Mouse (Mus musculus) Muller cell, postnatal 12 days (primary cell): Measurements from ENCODE around the gene Nenf.

Experiments
- DNase-seq: peaks from one replicate; pipeline ENCODE4 v3.0.0-alpha.2; 2015; ENCODE audit errors: inconsistent ontology term

The Nenf gene

GRCm38 (mm10) chr1:191323381-191323780, 5.4 kb upstream of the Nenf start:
- DNase-seq = no peak

DNA sequence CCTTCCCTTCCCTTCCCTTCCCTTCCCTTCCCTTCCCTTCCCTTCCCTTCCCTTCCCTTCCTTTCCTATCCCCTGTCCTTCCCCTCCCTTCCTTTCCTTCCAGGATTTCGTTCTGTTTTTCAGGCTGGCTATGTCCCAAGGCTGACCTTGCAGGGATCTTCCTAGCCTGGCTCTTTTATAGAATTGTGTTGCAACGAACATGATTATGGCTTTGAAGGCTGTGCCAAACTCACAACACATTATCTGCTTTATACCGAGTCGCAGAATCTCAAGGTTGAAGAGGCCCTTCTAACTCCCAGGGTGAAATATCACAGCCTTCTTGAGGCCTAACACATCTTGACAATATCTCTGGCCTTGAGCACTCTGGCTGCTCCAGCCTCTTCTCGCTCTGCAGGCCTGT, 692 bp upstream of the Nenf start:
- DNase-seq = no peak

DNA sequence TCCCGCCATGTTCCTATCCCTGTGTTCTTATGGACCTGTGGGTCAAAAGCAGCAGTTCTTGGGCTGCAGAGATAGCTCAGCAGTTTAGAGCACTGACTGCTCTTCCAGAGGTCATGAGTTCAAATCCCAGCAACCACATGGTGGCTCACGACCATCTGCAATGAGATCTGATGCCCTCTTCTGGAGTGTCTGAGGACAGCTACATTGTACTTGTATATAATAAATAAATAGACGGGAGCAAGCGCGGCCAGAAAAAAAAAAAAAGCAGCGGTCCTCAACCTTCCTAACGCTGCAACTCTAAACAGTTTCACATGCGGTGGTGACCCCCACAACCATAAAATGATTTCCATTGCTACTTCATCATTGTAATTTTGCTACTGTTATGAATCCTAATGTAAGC, 1.2 kb downstream of the Nenf start:
- no peak for DNase-seq

DNA sequence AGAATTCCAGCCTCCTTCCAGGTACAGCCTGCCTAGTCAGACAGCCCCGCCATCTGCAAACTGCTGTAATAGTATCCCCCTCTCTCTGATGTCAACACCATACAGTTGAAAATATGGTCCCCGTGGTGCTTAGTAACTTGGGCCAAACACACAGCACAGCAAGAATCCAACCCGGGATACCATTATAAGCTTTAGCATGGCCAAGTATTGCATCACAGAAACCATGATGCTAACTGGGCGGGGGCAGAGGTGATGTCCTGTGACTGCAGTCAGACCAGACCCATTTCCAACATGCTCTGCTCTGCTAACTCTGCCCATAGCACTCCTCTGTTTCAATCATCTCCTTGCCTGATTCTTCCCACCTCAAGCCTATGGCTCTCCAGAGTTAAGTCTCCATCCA, 4.1 kb downstream of the Nenf start:
- no peak for DNase-seq

DNA sequence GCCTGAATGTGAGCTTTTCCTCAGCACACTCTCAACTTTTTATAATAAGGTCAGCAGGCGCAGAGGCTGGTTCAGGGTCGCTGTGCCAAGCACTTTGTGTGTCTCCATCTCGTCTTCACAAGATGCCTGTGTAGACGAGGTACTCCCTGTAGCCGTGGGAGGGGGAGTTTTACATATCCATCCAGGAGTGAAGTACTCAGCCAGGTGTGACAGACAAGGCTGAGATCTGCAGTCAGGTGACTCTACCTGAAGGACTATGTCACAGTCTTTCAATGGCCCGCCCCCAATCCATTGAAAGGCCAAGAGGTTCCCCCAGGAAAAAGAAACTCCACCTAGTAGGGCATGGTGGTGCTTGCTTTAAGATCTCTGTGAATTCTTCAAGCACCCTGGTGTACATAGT, 4.8 kb downstream of the Nenf start:
- DNase-seq = no peak

DNA sequence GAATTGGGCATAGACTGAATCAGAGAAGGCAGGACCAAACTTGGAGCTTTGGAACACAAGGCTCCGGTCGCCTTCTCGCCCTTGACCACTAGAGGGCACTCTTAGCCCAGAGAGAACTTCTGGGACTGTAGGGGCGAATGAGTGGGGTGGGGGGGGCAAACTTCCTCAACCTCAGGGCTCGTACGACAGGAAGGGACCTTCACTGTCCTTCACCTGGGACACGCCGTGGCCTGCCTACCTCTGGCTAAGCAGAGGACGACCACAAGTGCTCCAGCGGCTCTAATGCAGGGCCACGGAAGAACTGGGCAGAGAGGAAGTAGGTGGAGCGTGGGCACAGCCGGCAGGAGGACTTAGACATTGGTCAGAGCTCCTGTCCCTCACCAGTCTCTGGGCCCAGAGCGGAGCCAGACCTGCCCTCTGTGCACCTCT, 5.5 kb downstream of the Nenf start:
- DNase-seq = peak; percentile 90

DNA sequence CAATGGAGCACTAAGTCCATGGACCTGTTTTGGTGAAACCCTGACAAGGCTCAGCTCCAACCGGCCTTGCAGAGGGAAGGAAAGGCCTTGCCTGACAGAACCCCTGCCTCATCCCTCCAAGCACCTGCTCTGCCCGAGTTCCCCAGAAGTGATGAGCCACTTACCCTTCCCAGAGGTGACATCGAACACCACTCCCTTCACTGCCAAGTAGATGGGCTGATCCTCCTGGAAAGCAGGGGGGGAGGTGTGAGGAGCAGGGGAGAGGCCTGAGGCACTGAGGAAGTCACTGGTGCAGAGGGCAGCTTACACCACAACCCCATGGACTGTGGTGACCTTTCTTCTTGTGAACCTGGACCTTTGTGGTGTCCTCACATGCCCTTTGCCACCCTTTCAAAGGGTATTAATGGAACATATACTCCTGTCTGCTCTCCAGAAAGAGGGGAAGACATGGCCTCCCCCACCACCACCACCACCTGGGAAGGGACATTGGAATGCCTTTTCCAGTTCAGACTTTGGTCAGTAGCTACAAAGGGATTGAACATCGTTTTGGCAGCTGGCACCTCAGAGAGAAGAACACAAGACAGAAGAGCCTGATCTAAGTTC, 6.6 kb downstream of the Nenf start:
- no peak for DNase-seq

DNA sequence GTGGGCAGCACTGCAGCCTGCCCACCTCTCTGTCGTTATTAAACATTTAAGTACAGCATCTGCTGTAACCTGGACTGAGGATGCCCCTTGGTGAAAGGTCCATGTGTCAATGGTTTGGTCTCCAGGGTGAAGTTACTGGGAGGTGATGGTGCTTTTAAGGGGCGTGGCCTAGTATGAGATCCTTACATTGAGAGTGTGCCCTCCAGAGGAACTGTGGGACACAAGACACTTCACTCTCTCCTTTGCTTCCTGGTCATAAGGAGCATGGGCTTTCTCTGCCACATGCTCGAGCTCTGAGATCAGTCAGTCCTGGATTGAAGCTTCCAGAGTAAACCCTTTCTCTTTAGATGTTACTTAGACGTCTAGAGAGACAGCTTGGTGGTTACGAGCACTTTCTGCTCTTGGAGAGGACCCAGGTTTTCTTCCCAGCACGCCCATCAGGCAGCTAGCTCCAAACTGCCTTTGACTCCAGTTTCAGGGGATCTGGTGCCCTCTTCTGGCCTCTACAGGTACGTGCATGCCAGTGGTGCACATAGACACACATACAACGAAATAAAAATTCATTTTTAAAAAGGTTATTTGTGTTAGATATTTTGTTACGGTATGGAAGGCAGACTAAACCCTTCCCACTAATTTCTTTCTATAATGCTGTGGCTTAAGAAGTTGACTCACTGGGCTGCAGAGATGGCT, 10.1 kb downstream of the Nenf start:
- DNase-seq = no peak

DNA sequence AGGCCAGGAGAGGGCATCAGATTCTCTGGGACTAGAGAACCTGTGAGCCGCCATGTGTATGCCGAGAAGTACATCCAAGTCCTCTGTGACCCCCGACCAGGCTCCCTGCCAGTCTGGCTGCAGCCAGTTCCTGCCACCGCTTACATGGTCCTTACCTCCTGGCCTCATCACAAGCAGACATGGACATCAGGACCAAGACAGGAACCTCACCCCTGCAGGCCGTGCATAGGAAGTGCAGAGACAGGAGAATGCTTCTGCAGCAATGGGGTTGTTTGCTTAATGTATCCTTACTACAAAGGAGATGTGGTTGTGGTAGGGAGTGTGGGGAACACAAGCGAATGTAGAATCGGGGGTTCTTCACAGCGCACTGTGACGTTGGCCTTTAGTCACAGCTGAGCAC, 11.7 kb downstream of the Nenf start:
- no peak for DNase-seq

- no peak for DNase-seq
These were observed 12.4 kb downstream of the Nenf start for GRCm38 (mm10) chr1:191305610-191306009.

DNA sequence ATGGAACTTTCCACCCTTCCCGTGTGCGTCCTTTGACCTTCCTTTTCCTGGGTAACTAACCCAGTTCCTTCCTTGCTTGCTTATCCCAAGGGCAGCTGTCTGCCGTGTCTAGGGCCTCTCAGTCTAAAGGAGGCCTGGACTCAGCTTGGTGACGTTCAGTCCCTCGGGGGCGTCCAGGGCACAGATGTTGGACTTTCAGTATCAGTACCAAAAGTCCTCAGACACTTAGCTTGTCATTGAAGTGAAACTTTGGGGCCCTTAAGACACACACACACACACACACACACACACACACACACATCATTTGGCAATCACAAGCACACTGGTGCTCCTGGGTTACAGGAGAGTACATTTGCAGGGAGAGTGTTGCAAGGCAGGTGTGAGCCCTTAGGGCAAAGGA, 13.8 kb downstream of the Nenf start:
- no peak for DNase-seq

DNA sequence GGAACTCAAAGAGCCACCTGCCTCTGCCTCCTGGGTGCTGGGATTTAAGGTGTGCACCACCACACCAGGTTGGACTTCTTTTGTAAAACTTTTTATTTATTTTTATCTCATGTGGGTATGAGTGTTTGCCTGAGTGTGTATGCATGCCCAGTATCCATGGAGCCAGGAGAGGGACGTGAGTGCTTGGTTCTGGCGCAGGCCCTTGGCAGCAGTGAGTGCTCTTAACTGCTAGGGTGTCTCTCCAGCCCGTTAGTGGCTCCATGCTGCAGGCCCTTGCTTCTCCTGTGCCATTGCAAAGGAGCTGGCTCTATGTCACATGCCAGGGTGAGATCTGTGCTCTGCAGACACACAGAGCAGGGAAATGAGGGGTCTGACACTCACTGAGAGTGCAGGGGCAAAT, 14.3 kb downstream of the Nenf start:
- DNase-seq = no peak

DNA sequence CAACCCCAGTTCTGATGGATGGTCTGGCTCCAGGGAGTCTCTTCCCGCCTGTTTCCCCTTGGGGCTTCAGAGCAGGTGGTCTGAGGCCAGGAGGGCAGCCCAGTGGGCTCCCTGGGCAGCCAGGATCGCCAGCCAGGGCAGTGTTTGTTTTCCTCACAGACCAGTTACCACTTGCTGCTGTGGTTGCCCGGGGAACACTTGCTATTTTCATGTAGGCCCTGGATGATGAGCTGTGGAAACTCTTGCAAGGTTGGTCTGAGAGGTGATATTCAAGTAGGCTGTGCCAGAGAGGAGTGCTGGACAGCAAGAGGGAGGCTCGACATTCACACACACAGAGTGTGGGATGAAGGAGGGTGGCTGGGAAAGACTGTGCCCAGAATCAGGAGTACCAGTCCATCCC, 16.1 kb downstream of the Nenf start:
- no peak for DNase-seq

DNA sequence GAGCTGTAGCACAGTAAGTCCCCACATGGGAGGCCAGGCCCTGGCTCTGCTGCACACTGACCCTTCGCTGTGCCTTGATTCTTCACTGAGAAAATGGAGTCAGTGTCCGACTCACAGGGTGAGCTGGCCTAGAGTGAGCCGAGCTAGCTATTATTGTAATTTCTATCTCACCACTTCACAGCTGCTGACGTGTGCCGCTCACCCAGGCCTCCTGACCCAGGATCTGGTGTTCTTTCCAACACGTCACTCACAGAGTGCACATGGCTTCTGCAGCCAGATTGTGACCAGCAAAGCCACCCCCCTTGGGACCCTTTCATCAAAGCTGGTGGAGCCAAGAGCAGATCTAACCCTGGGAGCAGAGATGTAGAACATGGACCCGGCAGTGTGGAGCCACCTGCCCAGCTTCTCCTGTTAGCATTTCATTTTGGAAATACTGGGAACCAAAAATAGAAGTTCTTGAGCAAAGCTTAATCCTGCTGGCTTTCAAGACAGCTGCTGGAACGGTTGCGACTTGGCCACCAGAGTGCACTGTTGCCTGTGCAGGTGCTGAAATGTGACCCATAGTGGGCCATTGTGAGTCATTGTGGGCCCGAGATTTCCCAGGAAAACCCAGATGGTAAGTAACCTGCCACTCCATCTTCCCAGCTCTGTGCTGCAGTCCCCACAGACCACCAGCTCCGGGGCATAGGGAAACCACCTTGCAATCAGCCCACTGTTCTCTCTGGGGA, 18.6 kb downstream of the Nenf start:
- DNase-seq = no peak

DNA sequence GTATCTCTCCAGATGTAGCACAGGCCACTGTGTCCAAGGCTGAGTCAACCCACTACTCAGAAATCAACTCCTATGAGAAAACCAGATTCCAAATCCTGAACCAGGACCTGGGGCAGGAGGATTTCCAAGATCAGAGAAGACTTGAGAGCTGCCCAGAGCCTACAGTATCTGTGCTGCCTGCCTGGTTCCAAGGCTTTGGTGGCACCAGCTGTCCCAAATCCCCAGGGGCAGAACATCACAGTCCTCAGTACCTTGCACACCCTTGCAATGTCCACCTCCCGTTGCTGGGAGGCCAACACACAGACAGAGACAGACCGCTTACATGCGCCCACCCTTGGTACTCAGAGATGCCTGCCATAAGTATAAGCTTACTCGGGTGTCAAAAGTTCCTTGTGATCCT, 19.7 kb downstream of the Nenf start:
- DNase-seq = no peak

DNA sequence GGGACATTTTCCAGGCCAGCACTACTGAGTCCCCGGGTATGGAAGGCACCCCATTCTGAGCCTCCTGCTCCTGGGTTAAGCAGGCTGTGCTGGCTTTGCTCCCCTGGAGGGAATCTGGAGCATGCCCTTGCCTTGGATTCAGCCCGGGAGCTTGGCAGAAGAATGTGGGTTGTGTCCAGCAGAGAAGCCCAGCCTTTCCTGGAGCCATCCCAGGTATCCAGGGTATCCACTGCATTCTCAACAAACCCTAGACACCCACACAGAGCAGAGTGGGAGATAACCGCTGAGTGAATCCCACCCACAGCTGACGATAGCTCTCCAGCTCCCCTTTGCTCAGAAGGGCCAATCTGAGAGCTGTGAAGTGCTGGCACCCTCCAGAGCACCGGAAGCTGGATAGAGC, 21.5 kb downstream of the Nenf start:
- peak; percentile 91 for DNase-seq

DNA sequence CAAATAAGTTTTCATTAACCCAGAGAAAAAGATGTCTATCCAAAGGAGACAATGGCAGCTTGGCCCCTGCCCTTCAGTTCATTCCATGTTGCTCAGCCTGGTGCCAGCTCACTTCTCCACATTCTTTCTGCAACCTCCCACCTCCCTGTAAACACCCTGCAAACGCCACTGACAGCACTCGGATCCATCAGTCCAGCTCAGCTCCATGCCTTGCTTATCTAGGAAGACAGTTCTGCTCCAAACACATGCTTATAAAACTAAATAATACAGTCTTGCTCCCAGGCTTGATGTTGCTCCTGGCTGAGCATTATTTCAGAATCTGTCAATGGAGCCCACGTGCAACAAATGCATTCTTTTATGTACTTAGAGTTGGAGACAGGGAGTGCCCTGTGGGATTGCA, 22.2 kb downstream of the Nenf start:
- DNase-seq = peak; percentile 67

GRCm38 (mm10) chr1:191293996-191294795, 23.8 kb downstream of the Nenf start:
- DNase-seq = no peak

- DNase-seq = no peak
These were observed 24.9 kb downstream of the Nenf start for GRCm38 (mm10) chr1:191293051-191293450.

- DNase-seq = peak; percentile 98
These were observed 25.6 kb downstream of the Nenf start for GRCm38 (mm10) chr1:191292348-191292747.

DNA sequence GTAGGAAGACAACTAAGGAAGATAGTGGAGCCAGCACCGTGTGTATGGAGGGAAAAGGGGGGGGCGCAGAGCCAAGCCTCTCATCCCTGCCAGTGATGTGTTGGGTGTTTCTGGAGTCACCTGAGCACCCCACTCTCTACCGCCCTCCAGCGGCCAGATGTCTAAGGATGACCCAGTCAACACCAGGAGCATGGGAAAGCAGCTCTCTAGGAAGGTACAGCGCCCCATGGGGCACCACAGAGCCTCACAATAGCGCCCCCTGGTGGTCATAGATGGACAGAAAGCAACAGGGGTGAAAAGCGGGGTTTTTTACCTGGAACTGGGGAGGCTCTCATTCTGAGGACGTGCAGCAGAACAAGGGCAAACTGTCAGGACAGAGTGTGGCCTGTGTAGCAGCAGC, 29.2 kb downstream of the Nenf start:
- DNase-seq = no peak

DNA sequence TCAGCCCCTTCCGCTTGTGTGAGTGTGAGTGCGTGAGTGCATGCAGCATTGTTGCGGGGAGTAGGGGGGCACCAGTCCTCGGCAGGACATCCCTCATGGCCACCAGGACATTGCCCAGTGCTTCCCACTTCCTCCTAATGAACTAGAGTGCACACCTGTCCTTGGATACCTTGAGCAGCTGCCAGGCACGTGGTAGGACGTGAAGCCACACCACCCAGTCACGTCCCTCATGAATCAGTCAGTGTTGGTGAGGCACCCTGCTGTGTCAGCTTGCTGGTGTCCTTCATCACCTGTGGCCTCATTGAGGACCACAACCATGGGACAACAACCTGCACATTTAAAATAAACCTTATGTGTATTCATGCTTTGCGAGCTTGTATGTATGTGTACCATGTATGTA, 33.5 kb downstream of the Nenf start:
- DNase-seq = no peak
